Mouse (Mus musculus): ENCODE data around the gene Ddx25. TPM values are rescaled to one million over a fixed set of nuclear protein-coding genes. Genes with fewer than 3 reads are reported as not detected.

Ddx25 gene
- total RNA-seq, 2 experiments from 2014 or later: not detected

DNA sequence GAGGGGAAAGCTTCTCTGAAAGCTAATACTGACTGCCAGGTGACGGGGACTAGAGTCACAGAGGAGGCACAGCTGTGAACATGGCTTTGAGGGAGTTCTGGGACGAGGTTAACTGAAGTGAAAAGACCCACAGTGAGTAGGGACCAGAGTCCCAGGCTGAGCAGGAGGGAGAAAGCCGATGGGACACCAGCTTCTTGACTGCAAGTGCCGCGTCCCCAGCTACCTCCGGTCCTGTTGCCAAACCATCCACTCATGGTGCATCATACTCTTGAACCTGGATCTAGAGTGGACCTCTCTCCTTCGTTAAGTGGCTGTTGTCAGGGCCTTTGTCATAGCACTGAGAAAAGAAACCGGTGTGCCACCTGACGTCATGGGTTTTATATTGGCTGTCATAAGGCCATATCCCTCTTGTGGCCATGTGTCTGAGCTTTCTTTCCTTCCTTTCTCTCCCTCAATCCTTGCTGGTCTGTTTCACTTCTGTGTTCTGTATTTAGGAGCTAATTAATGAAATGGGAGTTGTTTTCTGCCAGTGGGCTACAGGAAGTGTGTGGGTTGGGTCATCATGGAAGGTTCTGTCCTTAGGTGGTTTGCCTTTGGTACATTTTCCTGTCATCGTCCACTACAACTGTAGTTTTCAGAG, 55.8 kb downstream of the Ddx25 start:
- DNase-seq: no peak
- intact Hi-C loops (cut with DNase I): no loop called here

DNA sequence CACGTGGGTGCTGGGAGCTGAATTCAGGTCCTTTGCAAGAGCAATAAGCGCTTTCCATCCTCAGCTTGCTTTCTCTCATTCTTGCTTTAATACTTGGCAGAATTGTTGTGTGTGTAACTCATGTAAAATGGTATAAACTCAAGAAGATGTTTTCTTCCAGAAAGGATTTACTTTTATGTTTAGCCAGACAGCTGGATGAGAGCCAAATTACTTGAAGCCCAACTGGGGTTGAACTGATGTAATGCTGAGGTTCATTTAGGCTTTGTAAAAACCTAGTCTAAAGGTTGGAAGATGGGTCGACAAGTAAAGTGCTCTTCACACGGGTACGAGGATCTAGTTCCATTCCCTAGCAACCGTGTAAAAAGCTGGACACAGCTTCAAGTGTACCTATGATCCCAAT, 58.4 kb downstream of the Ddx25 start:
- intact Hi-C loops (cut with DNase I): no loop called here
- no peak for DNase-seq

DNA sequence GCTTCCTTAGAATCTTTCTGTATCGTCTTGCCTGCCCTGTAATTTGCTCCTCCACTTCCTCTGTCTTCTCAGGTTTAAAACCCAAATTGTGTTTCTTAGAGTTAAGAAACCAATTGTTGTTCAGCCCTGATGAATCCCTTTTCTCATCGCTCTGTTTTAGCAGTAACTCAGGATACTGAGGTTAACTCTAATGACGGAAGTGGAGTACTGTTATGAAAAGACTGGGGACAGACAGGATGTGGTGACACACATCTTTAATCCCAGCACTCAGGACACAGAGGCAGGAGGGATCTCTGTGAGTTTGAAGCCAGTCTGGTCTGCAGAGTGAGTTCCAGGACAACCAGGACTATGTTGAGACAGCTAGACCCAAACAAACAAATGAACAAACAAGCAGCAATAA, 62.9 kb downstream of the Ddx25 start:
- intact Hi-C loops (cut with DNase I): no loop called here
- no peak for DNase-seq

DNA sequence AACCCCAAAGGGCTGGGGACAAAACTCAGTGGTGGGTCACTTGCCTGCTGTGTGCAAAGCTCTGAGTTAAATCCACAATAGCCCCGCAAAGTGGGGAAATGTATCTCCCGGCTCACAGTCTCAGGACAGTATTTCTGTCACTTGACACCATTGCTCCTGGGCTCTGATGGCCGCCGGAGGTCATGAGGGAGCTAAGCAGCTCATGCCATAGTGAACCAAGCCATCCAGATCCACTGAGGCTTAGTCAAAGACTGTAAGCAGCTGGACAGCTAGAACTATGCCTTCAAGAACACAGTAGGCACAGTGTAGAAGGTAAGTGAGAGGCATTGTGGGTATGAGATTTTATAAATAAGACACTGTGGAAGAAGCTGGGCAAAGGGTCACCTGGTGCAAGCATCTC, 63.4 kb downstream of the Ddx25 start:
- intact Hi-C loops (cut with DNase I): no loop called here

DNA sequence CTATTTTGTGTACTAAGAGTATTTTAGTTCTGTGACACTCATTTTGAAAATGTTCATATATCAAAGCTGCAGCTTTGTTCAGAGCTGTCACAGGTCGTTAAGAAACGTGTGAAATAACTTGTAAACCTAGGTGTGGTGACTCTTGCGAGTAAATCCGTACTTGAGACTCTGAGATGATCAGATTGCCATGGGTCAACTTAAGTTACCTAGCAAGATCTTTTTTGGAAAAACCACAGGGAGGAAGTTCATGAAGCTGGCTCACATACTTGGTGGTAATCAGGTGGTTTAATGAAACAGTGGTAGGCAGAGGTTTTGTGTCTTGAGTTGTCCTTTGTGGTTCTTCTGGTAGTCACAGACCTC, 64.6 kb downstream of the Ddx25 start:
- intact Hi-C loops (cut with DNase I): no loop called here
- DNase-seq: no peak

More for the DNA sequence above, 63.4 kb downstream of the Ddx25 start:
- no peak for DNase-seq

DNA sequence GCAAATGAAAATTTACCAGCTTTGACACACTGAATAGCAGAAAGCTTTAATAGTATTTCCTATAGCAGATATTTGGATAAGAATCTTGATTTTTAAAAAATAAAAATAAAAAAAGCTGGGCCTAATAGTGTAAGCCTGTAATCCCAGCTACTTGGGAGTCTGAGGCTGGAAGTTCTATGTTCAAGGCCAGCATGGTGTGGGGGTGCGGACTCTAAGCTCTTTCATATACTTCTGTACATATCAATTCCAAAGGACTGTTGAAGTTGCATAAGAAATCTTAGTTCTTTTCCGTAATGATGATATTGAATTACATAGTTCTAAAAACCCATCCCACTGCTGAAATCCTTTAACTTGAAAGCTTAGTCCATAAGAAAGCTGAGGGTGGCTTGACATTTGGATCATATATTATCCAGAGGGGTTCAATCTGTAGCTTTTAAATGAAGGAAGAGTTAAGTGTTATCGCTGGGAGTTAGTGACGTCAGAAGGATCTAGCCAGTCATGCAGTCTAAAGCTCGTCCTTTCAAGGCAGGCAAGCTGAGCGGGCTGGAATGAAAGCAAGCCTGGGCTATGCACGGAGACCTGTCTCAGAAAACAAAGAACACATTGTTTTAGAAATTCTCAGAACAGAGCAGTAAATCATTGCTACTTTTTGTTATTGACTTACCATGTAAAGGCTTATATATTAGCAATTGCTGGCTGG, 65.1 kb downstream of the Ddx25 start:
- no peak for DNase-seq
- intact Hi-C loops (cut with DNase I): no loop called here

DNA sequence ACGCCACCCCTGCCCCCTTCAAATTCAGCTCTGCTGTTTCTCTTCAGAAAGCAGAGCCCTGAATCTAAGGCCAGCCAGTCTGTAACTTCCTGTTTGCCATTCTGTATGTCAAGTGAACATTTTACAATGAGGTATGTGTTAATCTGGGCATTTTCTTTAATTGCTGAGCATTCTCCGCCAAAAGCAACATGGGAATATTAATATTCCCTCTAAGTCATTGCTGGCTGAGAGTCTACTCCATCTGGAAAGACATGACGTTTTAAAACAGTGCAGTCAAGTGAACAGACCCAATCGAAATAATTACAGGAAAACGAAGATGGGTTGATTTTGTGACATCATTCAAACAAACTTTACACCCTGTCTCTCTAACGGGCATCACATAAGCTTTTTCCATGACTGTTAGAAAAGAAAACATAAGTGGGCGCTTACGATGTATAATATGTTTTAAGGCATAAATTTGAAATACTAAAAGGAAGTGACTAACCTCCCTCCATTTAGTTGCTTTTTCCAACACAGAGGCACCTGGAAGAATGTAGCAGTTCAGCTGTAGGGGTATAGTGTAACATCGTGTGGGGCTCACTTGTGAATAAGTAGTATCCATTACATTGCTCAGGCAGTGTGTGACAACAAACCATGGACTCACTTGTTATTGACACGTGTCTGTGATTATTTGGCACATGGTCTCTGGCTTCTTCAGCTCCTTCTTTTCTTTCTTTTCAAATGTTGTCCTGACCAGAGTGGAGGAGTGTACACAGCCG, 67.0 kb downstream of the Ddx25 start:
- intact Hi-C loops (cut with DNase I): no loop called here

DNA sequence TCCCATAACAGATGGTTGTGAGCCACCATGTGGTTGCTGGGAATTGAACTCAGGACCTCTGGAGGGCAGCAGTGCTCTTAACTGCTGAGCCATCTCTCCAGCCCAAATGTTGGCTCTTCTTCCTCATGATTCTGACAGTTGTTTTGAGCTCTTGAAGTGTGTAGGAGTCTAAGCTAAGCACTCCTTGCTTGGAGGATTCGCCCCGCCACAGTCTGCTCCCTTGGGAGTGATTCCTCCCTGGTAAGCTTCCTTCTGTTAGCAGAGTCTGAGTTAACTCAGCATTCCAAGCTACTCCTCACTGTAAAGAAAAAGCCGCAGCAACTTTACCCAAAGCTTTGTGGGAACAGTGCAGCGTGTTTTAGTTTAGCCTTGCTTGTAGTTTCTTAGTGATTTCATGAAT, 69.8 kb downstream of the Ddx25 start:
- intact Hi-C loops (cut with DNase I): no loop called here
- DNase-seq: no peak

More for the DNA sequence above, 67.0 kb downstream of the Ddx25 start:
- DNase-seq: no peak

Other genes with a start within 250 kb of the Ddx25 start
- gene Cdon, start 137.4 kb downstream of the Ddx25 start, total RNA-seq (2021): 10 to 100 TPM; 16.9 to 18.6 TPM
- not detected for gene Gm1113, start 40.3 kb downstream of the Ddx25 start, total RNA-seq (2021)
- 1 to 10 TPM; 7.1 to 7.9 TPM for gene Pus3, start 67 bp upstream of the Ddx25 start, total RNA-seq (2021)
- not detected for gene Pate2, start 11.8 kb upstream of the Ddx25 start, total RNA-seq (2021)
- 1 to 10 TPM; 2.8 to 3.0 TPM for gene Hyls1, start 11.9 kb upstream of the Ddx25 start, total RNA-seq (2021)
- not detected for gene Pate4, start 53.4 kb upstream of the Ddx25 start, total RNA-seq (2021)
- not detected for gene Pate3, start 89.7 kb upstream of the Ddx25 start, total RNA-seq (2021)
- not detected for gene Pate1, start 128.9 kb upstream of the Ddx25 start, total RNA-seq (2021)
- not detected for gene Gm17677, start 182.5 kb upstream of the Ddx25 start, total RNA-seq (2021)
- not detected for gene Gm17727, start 219.6 kb upstream of the Ddx25 start, total RNA-seq (2021)
- not detected for gene Gm27235, start 231.6 kb upstream of the Ddx25 start, total RNA-seq (2021)
- gene D730048I06Rik, start 231.6 kb upstream of the Ddx25 start, total RNA-seq (2021): not detected